Mouse (Mus musculus) adrenal gland, postnatal 14 days (tissue): ENCODE measurements around the gene Fam221b. TPM values are rescaled to one million over a fixed set of nuclear protein-coding genes. Genes with fewer than 3 reads are reported as not detected.
A peak's percentile ranks its signal among the peaks of the same experiment; 100 is the strongest.

Source experiments
- DNase-seq: peaks from one replicate; pipeline ENCODE4 v3.0.0; 2021; ENCODE audit warnings: mixed read lengths
- total RNA-seq: library from RNA; stranded (reverse); gene quantifications from 2 replicates; pipeline ENCODE4 v1.2.3, GENCODE M21; 2021

The Fam221b gene
- total RNA-seq, 1 experiment from 2014 or later: not detected

- no peak for DNase-seq
These were observed 11.8 kb downstream of the Fam221b start for GRCm38 (mm10) chr4:43657146-43657545.

- peak; percentile 96 for DNase-seq
These were observed 12.4 kb downstream of the Fam221b start, which contains the start of gene Hint2 for GRCm38 (mm10) chr4:43656339-43657109. Gene Hint2, minus strand, starts transcription at chr4:43656466.

- no peak for DNase-seq
These were observed 13.1 kb downstream of the Fam221b start for GRCm38 (mm10) chr4:43655656-43656338.

- DNase-seq: peak; percentile 63
These were observed 15.6 kb downstream of the Fam221b start, which contains the start of gene Spag8 for GRCm38 (mm10) chr4:43653161-43654015. Gene Spag8, minus strand, starts transcription at chr4:43653594.

GRCm38 (mm10) chr4:43652726-43653125 lies 16.2 kb downstream of the Fam221b start:
- DNase-seq: no peak

GRCm38 (mm10) chr4:43649783-43650182 lies 19.2 kb downstream of the Fam221b start:
- no peak for DNase-seq

- no peak for DNase-seq
These were observed 28.5 kb downstream of the Fam221b start for GRCm38 (mm10) chr4:43640491-43640890.

GRCm38 (mm10) chr4:43640076-43640475 lies 28.9 kb downstream of the Fam221b start:
- no peak for DNase-seq

GRCm38 (mm10) chr4:43636751-43637150 lies 32.2 kb downstream of the Fam221b start:
- no peak for DNase-seq

- no peak for DNase-seq
These were observed 34.1 kb downstream of the Fam221b start for GRCm38 (mm10) chr4:43634621-43635374.

GRCm38 (mm10) chr4:43633736-43634135 lies 35.2 kb downstream of the Fam221b start:
- DNase-seq: no peak

- no peak for DNase-seq
These were observed 35.6 kb downstream of the Fam221b start for GRCm38 (mm10) chr4:43633296-43633695.

- peak; percentile 40 for DNase-seq
These were observed 36.7 kb downstream of the Fam221b start for GRCm38 (mm10) chr4:43631956-43632920.

- DNase-seq: peak; percentile 76
These were observed 37.6 kb downstream of the Fam221b start, which contains the start of gene Npr2 for GRCm38 (mm10) chr4:43631046-43631955. Gene Npr2, plus strand, starts transcription at chr4:43631935.

GRCm38 (mm10) chr4:43630671-43631045 lies 38.3 kb downstream of the Fam221b start:
- no peak for DNase-seq

- peak; percentile 87 for DNase-seq
These were observed 38.8 kb downstream of the Fam221b start for GRCm38 (mm10) chr4:43630030-43630581.

- DNase-seq: no peak
These were observed 39.7 kb downstream of the Fam221b start for GRCm38 (mm10) chr4:43629106-43629817.

GRCm38 (mm10) chr4:43620146-43620778 lies 48.7 kb downstream of the Fam221b start:
- DNase-seq: peak; percentile 37
